9 mouse cellular contexts compared by ENCODE assay signal in the genomic region with DNA sequence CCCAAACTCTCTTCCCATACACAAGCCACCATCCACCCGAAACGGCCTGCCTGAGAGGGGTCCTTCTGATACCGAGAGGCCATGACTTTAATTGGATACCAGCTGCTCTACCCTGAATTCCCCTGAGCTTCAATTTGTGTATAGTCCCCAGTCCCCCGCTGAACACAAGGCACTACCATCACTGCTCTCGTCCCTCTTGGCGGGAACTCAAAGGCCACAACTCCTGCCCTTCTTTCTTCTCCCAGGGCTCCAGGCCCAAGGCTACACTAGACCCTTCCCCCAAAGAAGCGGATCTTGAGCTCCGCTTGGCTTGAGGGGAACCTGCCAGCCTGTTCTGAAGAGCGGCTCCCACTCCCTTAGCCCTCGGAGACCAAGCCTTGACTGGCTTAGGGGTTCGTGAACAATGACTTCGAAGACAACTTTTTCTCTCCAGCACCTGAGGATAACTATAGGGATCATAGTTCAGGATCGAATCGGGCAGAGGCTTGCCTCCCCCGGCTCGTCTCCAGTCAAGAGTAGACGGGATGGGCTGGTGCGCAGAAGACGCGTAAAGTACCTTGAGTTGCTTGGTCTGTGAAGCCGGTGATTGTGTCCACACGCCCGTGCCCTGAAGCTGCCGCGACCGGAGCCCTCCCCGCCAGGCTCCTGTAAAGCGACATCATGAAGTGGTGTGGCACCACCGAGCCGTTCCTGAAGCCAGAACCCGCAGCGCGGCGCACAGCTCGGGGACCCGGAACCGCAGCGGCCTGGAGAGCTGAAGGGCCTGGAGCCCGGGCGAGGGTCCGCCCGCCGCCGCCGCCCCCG. TPM values are rescaled to one million over a fixed set of nuclear protein-coding genes. Genes with fewer than 3 reads are reported as not detected.
DNase-seq lines count a peak whose midpoint lies in the region; ATAC-seq and TF ChIP-seq lines count a peak whose summit lies in the region.
"Had no signal": no experiment of that assay in that cellular context is flagged by ENCODE, and none has a peak within 500 bp of the region (broad histone marks: within the 10 kb centered on the region; RNA-seq: fewer than 3 reads in every experiment).

No protein-coding gene starts in this region.

- 11% methylated on average over 46 of the region's 46 CpGs for WGBS in liver, adult 2 months
- 2% methylated on average over 41 of the region's 46 CpGs for WGBS in forebrain, embryonic 12.5 days
- 3% methylated on average over 46 of the region's 46 CpGs for WGBS in limb, embryonic 13.5 days
- 14% methylated on average over 45 of the region's 46 CpGs for WGBS in small intestine, adult 2 months

- TF ChIP-seq POLR2A in liver, adult 2 months (IDR thresholded peaks at IDR 0.05; ENCODE audit: extremely low read depth, insufficient read depth, low read length), result no peak
- TF ChIP-seq POLR2A in small intestine, adult 2 months (IDR thresholded peaks at IDR 0.05; ENCODE audit: low read depth, low read length), result no peak

- H3K9ac ChIP-seq in liver, adult 2 months (ENCODE audit: low read depth, low read length), result 0 out of 2 replicates have a peak overlapping the region, but pooled peaks have one; percentile 19
- no peak overlapping the region for H3K9ac ChIP-seq in forebrain, embryonic 12.5 days
- peak overlapping the region; percentile 55 for H3K9ac ChIP-seq in limb, embryonic 13.5 days

- no peaks in the 10 kb centered on the region for H3K79me2 ChIP-seq in liver, adult 2 months (ENCODE audit: control insufficient read depth, insufficient read depth, low read length)

- peak; percentile 24 for ATAC-seq in forebrain, embryonic 12.5 days (ENCODE audit: low FRiP score)
- ATAC-seq in limb, embryonic 13.5 days (ENCODE audit: low FRiP score, low read depth), result no peak; the same call in 1 of the 2 replicates
- no peak for ATAC-seq in CD4-positive, CD25-positive, alpha-beta regulatory T cell, adult 4 months

- no peaks in the 10 kb centered on the region for H3K9me3 ChIP-seq in forebrain, embryonic 12.5 days
- H3K9me3 ChIP-seq in limb, embryonic 13.5 days, result no peaks in the 10 kb centered on the region

- TF ChIP-seq CTCF in liver, adult 2 months (IDR thresholded peaks at IDR 0.05; ENCODE audit: low read depth, low read length), result no peak
- TF ChIP-seq CTCF in small intestine, adult 2 months (IDR thresholded peaks at IDR 0.05; ENCODE audit: extremely low read depth, insufficient read length, insufficient replicate concordance, low read depth, low read length), result no peak

- H3K4me2 ChIP-seq in forebrain, embryonic 12.5 days, result peak overlapping the region; percentile 69
- peak overlapping the region; percentile 89 for H3K4me2 ChIP-seq in limb, embryonic 13.5 days (replicated peaks)

- no peak for DNase-seq in liver, adult 2 months (ENCODE audit: extremely low read depth, low read depth, low spot score)
- DNase-seq in liver, result no peak
- DNase-seq in spleen, adult 18-20 months, result no peak
- no peak for DNase-seq in lung, postnatal 25 days (ENCODE audit: low spot score)

- no peaks in the 10 kb centered on the region for H3K36me3 ChIP-seq in liver, adult 2 months (ENCODE audit: control insufficient read depth, insufficient read depth, low read length)
- no peaks in the 10 kb centered on the region for H3K36me3 ChIP-seq in forebrain, embryonic 12.5 days (replicated peaks)
- H3K36me3 ChIP-seq in limb, embryonic 13.5 days, result no peaks in the 10 kb centered on the region
- no peaks in the 10 kb centered on the region for H3K36me3 ChIP-seq in small intestine, adult 2 months (ENCODE audit: control insufficient read depth, insufficient read depth, low read length)

- H3K4me1 ChIP-seq in liver, adult 2 months (ENCODE audit: control insufficient read depth, insufficient read depth, low read length), result peaks cover 3% of the 10 kb centered on the region
- H3K4me1 ChIP-seq in forebrain, embryonic 12.5 days, result peaks cover 28% of the 10 kb centered on the region
- peaks cover 37% of the 10 kb centered on the region for H3K4me1 ChIP-seq in limb, embryonic 13.5 days
- peaks cover 6% of the 10 kb centered on the region; the same call in 1 of the 2 replicates for H3K4me1 ChIP-seq in small intestine, adult 2 months (ENCODE audit: control insufficient read depth, insufficient read depth, insufficient read length, low read length)

- H3K27me3 ChIP-seq in liver, adult 2 months (ENCODE audit: control insufficient read depth, insufficient read depth, low read length), result peaks cover 34% of the 10 kb centered on the region
- peaks cover 95% of the 10 kb centered on the region for H3K27me3 ChIP-seq in forebrain, embryonic 12.5 days
- peaks cover 98% of the 10 kb centered on the region for H3K27me3 ChIP-seq in limb, embryonic 13.5 days
- H3K27me3 ChIP-seq in small intestine, adult 2 months (ENCODE audit: control insufficient read depth, insufficient read depth, low read length), result peaks cover 66% of the 10 kb centered on the region

- no peak overlapping the region for H3K27ac ChIP-seq in liver, adult 2 months (replicated peaks; ENCODE audit: insufficient read depth, low read depth, low read length)
- no peak overlapping the region for H3K27ac ChIP-seq in forebrain, embryonic 12.5 days
- H3K27ac ChIP-seq in limb, embryonic 13.5 days, result no peak overlapping the region
- no peak overlapping the region for H3K27ac ChIP-seq in small intestine, adult 2 months (ENCODE audit: insufficient read depth, low read depth, low read length)

- H3K4me3 ChIP-seq in liver, adult 2 months (ENCODE audit: insufficient read depth, low read depth, low read length), result peak overlapping the region; percentile 17; the same call in 1 of the 2 replicates
- peak overlapping the region; percentile 47 for H3K4me3 ChIP-seq in forebrain, embryonic 12.5 days (replicated peaks)
- H3K4me3 ChIP-seq in limb, embryonic 13.5 days, result peak overlapping the region; percentile 50
- peak overlapping the region; percentile 45 for H3K4me3 ChIP-seq in small intestine, adult 2 months (ENCODE audit: low read depth, low read length)

RNA-seq across cellular contexts. Expression of gene Gdf7, which starts 0.5 kb away (rescaled TPM):
- total RNA-seq in liver, adult 2 months (2014; rRNA removed), result not detected in 2 replicates
- polyA plus RNA-seq in liver, adult 2 months (2012; rRNA removed), result not detected in 2 replicates
- 0.27 and 0.34 TPM in 2 replicates for polyA plus RNA-seq in forebrain, embryonic 12.5 days (2016; fragmentation: Nextera tagmentation; extraction: Ambion mirVana)
- polyA plus RNA-seq in limb, embryonic 13.5 days (2015; fragmentation: Nextera tagmentation; extraction: Ambion mirVana), result 0.20 TPM in 1 of 2 replicates, not detected in the other
- polyA plus RNA-seq in small intestine, adult 2 months (2012; rRNA removed), result not detected in 2 replicates
- polyA plus RNA-seq in CD4-positive, CD25-positive, alpha-beta regulatory T cell, adult 4 months (2017; shearing (Covaris generic)), result not detected
- total RNA-seq: gastrocnemius, adult 18-20 months had no signal

RNA-seq across cellular contexts. Expression of gene Hs1bp3, which starts 12.0 kb away (rescaled TPM):
- total RNA-seq in liver, adult 2 months (2014; rRNA removed), result 3.0 and 5.2 TPM in 2 replicates
- polyA plus RNA-seq in liver, adult 2 months (2012; rRNA removed), result 13.5 and 16.6 TPM in 2 replicates
- 11.5 and 11.7 TPM in 2 replicates for polyA plus RNA-seq in forebrain, embryonic 12.5 days (2016; fragmentation: Nextera tagmentation; extraction: Ambion mirVana)
- polyA plus RNA-seq in limb, embryonic 13.5 days (2015; fragmentation: Nextera tagmentation; extraction: Ambion mirVana), result 19.4 and 21.4 TPM in 2 replicates
- 6.1 and 15.2 TPM in 2 replicates for polyA plus RNA-seq in small intestine, adult 2 months (2012; rRNA removed)
- 10 to 100 TPM in 1 of 2 experiments, 1 to 10 TPM in 1; 5.6 to 13.0 TPM for polyA plus RNA-seq in CD4-positive, CD25-positive, alpha-beta regulatory T cell, adult 4 months (2017; shearing (Covaris generic))
